Mouse (Mus musculus) lung, postnatal 0 days (tissue): ENCODE results near the gene Kmo. TPM values are rescaled to one million over a fixed set of nuclear protein-coding genes. Genes with fewer than 3 reads are reported as not detected.

Source experiments
- ATAC-seq: fragments of 200-750 bp; cut with Nextera tagmentation; 2 replicates; pipeline ENCODE4 v1.8.0; 2017; ENCODE audit warnings: moderate library complexity
- DNase-seq: peaks from one replicate; pipeline ENCODE4 v3.0.0-alpha.2; 2016; ENCODE audit warnings: low spot score
- H3K27ac ChIP-seq: fragments of 300-500 bp; sonication (generic); 2 replicates; pipeline ENCODE4 v1.5.1; 2014; ENCODE audit warnings: antibody characterized with exemption, mild to moderate bottlenecking, low read length, mixed read lengths
- H3K27me3 ChIP-seq: fragments of 300-500 bp; sonication (generic); replicated peaks from 2 replicates; pipeline ENCODE4 v1.6.1; 2014; ENCODE audit warnings: low read length, mixed read lengths; ENCODE audit not compliant: insufficient read depth
- H3K36me3 ChIP-seq: fragments of 300-500 bp; sonication (generic); 2 replicates; pipeline ENCODE4 v1.6.1; 2014; ENCODE audit warnings: low read length, mixed read lengths; ENCODE audit not compliant: insufficient read depth
- H3K4me1 ChIP-seq: fragments of 300-500 bp; sonication (generic); 2 replicates; pipeline ENCODE4 v1.6.1; 2014; ENCODE audit warnings: antibody characterized with exemption, low read depth, low read length, mixed read lengths; ENCODE audit not compliant: insufficient read depth
- H3K4me2 ChIP-seq: fragments of 300-500 bp; sonication (generic); replicated peaks from 2 replicates; pipeline ENCODE4 v1.6.1; 2014; ENCODE audit warnings: low read depth, mild to moderate bottlenecking, low read length, moderate library complexity, mixed read lengths
- H3K4me3 ChIP-seq: fragments of 300-500 bp; sonication (generic); 2 replicates; pipeline ENCODE4 v1.5.1; 2014; ENCODE audit warnings: low read depth, low read length
- H3K9ac ChIP-seq: fragments of 300-500 bp; sonication (generic); replicated peaks from 2 replicates; pipeline ENCODE4 v1.6.1; 2014; ENCODE audit warnings: low read depth, mild to moderate bottlenecking
- H3K9me3 ChIP-seq: fragments of 300-500 bp; sonication (generic); 2 replicates; pipeline ENCODE4 v1.6.1; 2016; ENCODE audit warnings: low read length, mixed read lengths
- CTCF ChIP-seq: IDR thresholded peaks from 2 replicates; pipeline ENCODE4 v1.5.1; 2016; ENCODE audit warnings: antibody characterized with exemption, mild to moderate bottlenecking
- EP300 ChIP-seq: IDR thresholded peaks from 2 replicates; pipeline ENCODE4 v1.6.1; 2016; ENCODE audit warnings: antibody characterized with exemption, mild to moderate bottlenecking, control low read depth
- WGBS: fragments of 180-500 bp; shearing (Covaris S2); extraction: QIAGEN DNeasy Blood & Tissue Kit; methylation state at CpG from one replicate; pipeline ENCODE4 v1.1.7; 2014; 5-methylcytosine and 5-hydroxymethylcytosine counted together
- polyA plus RNA-seq: library from polyadenylated mRNA; unstranded; fragments of >200 nt; fragmentation: Nextera tagmentation; extraction: Ambion mirVana; gene quantifications from 2 replicates; pipeline ENCODE4 v1.2.1, GENCODE M21; 2015

The Kmo gene
- polyA plus RNA-seq = 0.12 and 0.21 TPM in 2 replicates

DNA sequence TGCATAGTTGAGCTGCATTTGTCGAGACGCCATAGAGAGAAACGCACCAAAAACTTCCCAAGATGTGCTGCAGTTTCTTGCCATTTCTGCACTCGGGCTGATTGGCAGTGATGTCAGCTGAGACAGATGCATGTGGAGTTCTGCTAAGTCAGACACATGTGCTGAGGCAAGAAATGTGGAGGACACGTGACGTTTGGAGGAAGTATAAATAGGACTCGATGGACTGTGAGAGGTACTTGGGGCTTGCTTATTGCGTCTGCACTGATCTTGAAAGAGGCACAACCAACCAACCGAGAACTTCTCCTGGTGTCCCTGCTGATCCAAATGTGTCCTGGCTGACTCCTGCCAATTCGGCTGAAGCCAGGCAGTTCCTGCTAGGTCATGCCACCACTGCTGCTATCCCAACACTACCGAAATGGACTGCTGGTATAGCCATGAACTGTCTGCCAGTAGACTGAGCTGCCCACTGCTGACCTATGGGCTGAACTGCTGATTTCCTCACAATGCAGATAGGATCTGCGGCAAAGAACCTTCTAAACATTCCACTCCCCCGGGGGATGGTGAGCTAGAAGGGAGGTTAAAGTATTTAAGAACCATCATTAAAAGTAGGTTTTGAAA lies at the start of gene Kmo:
TSS of gene Kmo (plus strand) at position 568 of the 618 bp plus-strand sequence.
- ATAC-seq (no peak), DNase-seq (no peak)
- WGBS = 89% methylated on average over 13 of the region's 13 CpGs
- Histone ChIP-seq H3K4me3 (no peak within 1 kb of the TSS), H3K27me3 (no peaks in the 10 kb centered on the region), H3K4me1 (peaks cover 9% of the 10 kb centered on the region; the same call in 1 of the 2 replicates), H3K36me3 (peaks cover 18% of the 10 kb centered on the region; the same call in 1 of the 2 replicates), H3K9ac (no peak within 1 kb of the TSS), H3K27ac (no peak within 1 kb of the TSS), H3K4me2 (no peak within 1 kb of the TSS), H3K9me3 (no peaks in the 10 kb centered on the region)
- TF ChIP-seq CTCF = no peak

DNA sequence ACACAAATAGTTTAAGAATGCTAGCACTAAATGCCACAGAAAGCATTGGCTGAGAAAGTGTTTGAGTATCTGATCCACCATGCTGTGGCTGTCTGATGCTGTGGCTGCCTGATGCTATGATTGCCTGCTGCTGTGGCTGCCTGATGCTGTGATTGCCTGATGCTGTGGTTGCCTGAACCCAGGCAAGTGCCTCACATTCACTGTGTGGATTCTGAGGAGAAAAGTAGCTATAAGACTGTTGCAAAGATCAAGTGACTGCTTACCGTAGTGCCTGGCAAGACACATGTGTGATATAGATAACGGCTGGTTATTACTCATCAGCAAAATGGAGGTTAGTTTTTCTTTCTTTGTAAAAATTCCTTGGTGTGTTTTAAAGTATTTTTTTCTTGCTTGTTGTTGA lies 46.1 kb upstream of the Kmo start:
- no peak overlapping the region for H3K27ac ChIP-seq
- no peaks in the 10 kb centered on the region for H3K36me3 ChIP-seq
- H3K4me3 ChIP-seq = no peak overlapping the region
- 74% methylated on average over 2 of the region's 2 CpGs for WGBS
- no peaks in the 10 kb centered on the region for H3K9me3 ChIP-seq
- H3K4me1 ChIP-seq = no peaks in the 10 kb centered on the region
- H3K9ac ChIP-seq = no peak overlapping the region
- no peak for DNase-seq
- ATAC-seq = no peak
- no peaks in the 10 kb centered on the region for H3K27me3 ChIP-seq
- TF ChIP-seq CTCF = no peak
- TF ChIP-seq EP300 = no peak
- no peak overlapping the region for H3K4me2 ChIP-seq

DNA sequence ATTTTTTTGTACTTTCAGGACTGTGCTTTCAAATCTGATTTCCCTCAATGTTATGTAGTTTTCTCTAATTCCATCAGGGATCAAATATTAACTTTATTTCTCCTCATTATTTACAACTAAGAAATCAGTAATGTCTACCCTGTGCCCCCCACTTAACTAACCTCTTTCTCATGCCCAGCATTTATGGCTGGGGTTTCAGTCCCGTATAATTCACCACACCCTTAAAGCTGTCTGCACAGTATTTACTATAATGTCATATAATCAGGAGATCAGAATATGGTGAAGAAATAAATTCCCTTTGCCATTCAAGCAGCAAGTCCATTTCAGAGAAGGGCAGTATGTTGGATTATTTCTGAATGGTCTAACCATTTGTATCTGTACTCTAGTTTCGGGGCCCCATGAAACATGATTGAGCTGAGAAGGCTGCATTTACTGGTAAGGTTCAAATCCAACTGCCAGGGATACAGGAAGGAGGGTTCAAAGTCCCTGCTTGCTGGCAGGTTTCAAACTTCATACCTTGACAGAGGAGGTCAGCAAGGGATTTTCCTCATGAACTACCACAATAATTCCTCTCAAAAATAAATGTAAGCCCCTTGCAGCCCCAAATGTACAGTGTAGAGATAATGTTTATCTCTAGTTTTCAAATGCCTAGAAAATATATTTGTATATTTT lies 41.6 kb upstream of the Kmo start:
- Histone ChIP-seq H3K4me1 (no peaks in the 10 kb centered on the region), H3K36me3 (no peaks in the 10 kb centered on the region), H3K4me2 (no peak overlapping the region), H3K9me3 (no peaks in the 10 kb centered on the region), H3K4me3 (no peak overlapping the region), H3K27ac (no peak overlapping the region), H3K9ac (no peak overlapping the region), H3K27me3 (no peaks in the 10 kb centered on the region)
- ATAC-seq (no peak), DNase-seq (no peak)
- WGBS = 71% methylated on average over 2 of the region's 2 CpGs
- no peak for TF ChIP-seq EP300
- no peak for TF ChIP-seq CTCF

DNA sequence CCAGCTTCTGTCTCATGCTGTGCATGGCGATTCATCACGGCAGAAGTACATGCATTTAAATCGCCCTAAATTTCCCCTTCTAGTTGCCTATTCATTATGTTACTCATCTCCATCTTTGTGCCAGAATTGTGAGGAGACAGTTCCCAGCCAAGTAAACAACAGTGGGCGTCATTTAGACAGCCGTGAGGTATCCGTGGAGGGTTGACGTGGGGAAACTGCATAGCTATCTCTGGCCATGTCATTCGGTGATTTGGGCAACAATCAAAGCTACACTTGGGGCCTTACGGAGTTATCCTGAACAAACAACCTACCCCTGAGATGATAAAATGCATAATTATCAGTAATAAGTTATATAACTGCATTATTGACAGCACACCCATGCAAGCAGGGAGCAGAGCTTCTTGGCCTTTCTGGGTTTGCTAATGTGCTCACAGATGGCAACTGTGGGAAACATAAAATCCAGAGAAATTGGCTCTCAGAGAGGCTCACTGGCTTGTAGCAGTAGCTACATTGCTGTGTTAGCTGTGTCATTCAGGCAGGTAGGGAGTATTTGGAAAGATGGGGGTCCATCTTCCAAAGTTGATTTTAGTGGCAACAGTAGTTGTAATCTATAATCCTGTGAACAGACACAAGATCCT lies 40.5 kb upstream of the Kmo start:
- Histone ChIP-seq H3K4me1 (no peaks in the 10 kb centered on the region), H3K4me3 (no peak overlapping the region), H3K9ac (no peak overlapping the region), H3K4me2 (no peak overlapping the region), H3K27me3 (no peaks in the 10 kb centered on the region), H3K36me3 (no peaks in the 10 kb centered on the region), H3K27ac (no peak overlapping the region), H3K9me3 (no peaks in the 10 kb centered on the region)
- no peak for ATAC-seq
- TF ChIP-seq EP300 (no peak), CTCF (no peak)
- no peak for DNase-seq
- 68% methylated on average over 9 of the region's 9 CpGs for WGBS

DNA sequence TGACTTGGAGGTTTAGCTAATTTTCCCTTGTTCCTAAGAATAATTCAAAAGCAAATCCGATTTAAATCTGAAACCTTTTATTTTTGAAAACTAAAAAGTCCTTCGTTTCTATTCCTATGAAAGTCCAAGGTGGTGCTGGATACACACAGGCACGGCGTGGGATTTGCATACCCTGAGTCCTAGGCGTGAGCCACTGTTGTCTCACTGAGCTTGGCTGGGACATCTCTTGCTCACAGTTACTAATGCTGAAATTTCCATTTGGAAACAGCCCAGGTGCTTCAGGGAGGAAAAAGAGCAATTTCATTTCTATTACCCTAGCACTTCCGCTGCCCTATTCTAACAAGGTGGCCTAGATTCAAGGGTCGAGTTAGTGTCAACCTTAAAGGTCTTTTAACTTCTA lies 39.8 kb upstream of the Kmo start:
- 87% methylated on average over 7 of the region's 7 CpGs for WGBS

DNA sequence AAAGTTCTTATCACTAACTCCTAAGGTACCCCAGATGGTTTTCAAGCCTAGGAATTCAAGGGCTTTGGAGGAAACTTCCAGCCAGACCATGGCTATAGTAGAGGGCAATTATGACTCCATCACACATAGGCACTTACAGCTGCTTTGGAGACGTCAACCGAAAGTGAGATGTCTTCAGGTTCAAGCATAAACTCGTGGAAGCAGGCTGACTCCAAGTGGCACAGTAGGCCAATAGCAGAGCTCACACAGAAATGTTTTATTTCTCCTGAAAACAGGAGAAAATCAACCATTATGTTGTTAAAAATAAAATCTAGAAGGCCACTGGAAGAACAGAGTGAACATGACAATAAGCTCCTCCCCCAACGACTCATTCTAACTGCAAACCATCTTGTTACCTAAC lies 37.4 kb upstream of the Kmo start:
- no peak overlapping the region for H3K9ac ChIP-seq
- H3K27me3 ChIP-seq = no peaks in the 10 kb centered on the region
- H3K27ac ChIP-seq = no peak overlapping the region
- H3K4me2 ChIP-seq = no peak overlapping the region
- no peaks in the 10 kb centered on the region for H3K36me3 ChIP-seq
- 77% methylated on average over 4 of the region's 4 CpGs for WGBS
- ATAC-seq (no peak), DNase-seq (no peak)
- H3K4me1 ChIP-seq = no peaks in the 10 kb centered on the region
- H3K9me3 ChIP-seq = no peaks in the 10 kb centered on the region
- TF ChIP-seq CTCF (no peak), EP300 (no peak)
- H3K4me3 ChIP-seq = no peak overlapping the region

More for the DNA sequence above, 39.8 kb upstream of the Kmo start:
- Histone ChIP-seq H3K36me3 (no peaks in the 10 kb centered on the region), H3K4me2 (no peak overlapping the region), H3K9ac (no peak overlapping the region), H3K27ac (no peak overlapping the region), H3K27me3 (no peaks in the 10 kb centered on the region), H3K9me3 (no peaks in the 10 kb centered on the region), H3K4me1 (no peaks in the 10 kb centered on the region), H3K4me3 (no peak overlapping the region)
- no peak for DNase-seq
- TF ChIP-seq EP300 = no peak
- TF ChIP-seq CTCF = no peak
- ATAC-seq = no peak
